Mouse (Mus musculus) intestine, embryonic 14.5 days (tissue): ENCODE data around the gene Tuba3b. TPM values are rescaled to one million over a fixed set of nuclear protein-coding genes. Genes with fewer than 3 reads are reported as not detected.

Experiments used
- ATAC-seq: fragments of 200-750 bp; cut with Nextera tagmentation; replicated peaks from 2 replicates; pipeline ENCODE4 v1.8.0; 2017; ENCODE audit warnings: low read depth, moderate number of reproducible peaks, moderate TSS enrichment, moderate library complexity; ENCODE audit not compliant: low FRiP score, low TSS enrichment
- DNase-seq: peaks from one replicate; pipeline ENCODE4 v3.0.0-alpha.2; 2018; ENCODE audit warnings: low spot score
- H3K27ac ChIP-seq: fragments of 300-500 bp; sonication (generic); 2 replicates; pipeline ENCODE4 v1.5.1; 2014; ENCODE audit warnings: low read depth, mild to moderate bottlenecking, control low read depth
- H3K27me3 ChIP-seq: fragments of 300-500 bp; sonication (generic); replicated peaks from 2 replicates; pipeline ENCODE4 v1.6.1; 2014; ENCODE audit warnings: low read length, control low read depth; ENCODE audit not compliant: control insufficient read depth, insufficient read depth
- H3K36me3 ChIP-seq: fragments of 300-500 bp; sonication (generic); 2 replicates; pipeline ENCODE4 v1.6.1; 2014; ENCODE audit warnings: low read length, control low read depth; ENCODE audit not compliant: control insufficient read depth, insufficient read depth
- H3K4me1 ChIP-seq: fragments of 300-500 bp; sonication (generic); replicated peaks from 2 replicates; pipeline ENCODE4 v1.6.1; 2014; ENCODE audit warnings: low read length, control low read depth, mixed read lengths; ENCODE audit not compliant: control insufficient read depth, insufficient read depth
- H3K4me2 ChIP-seq: fragments of 300-500 bp; sonication (generic); 2 replicates; pipeline ENCODE4 v1.6.1; 2014; ENCODE audit warnings: low read length
- H3K4me3 ChIP-seq: fragments of 300-500 bp; sonication (generic); 2 replicates; pipeline ENCODE4 v1.5.1; 2014; ENCODE audit warnings: low read depth, low read length, control low read depth, mixed read lengths
- H3K9ac ChIP-seq: fragments of 300-500 bp; sonication (generic); 2 replicates; pipeline ENCODE4 v1.6.1; 2014; ENCODE audit warnings: mild to moderate bottlenecking, low read length
- H3K9me3 ChIP-seq: fragments of 300-500 bp; sonication (generic); 2 replicates; pipeline ENCODE4 v1.6.1; 2016; ENCODE audit warnings: low read length, control low read depth; ENCODE audit not compliant: control insufficient read depth
- WGBS: fragments of 180-500 bp; shearing (Covaris S2); extraction: QIAGEN DNeasy Blood & Tissue Kit; methylation state at CpG from one replicate; pipeline ENCODE4 v1.1.7; 2014; 5-methylcytosine and 5-hydroxymethylcytosine counted together
- polyA plus RNA-seq: library from polyadenylated mRNA; unstranded; fragments of >200 nt; fragmentation: Nextera tagmentation; extraction: Ambion mirVana; gene quantifications from 2 replicates; pipeline ENCODE4 v1.2.1, GENCODE M21; 2014

Gene Tuba3b
- polyA plus RNA-seq, 1 experiment from 2014 or later = not detected

DNA sequence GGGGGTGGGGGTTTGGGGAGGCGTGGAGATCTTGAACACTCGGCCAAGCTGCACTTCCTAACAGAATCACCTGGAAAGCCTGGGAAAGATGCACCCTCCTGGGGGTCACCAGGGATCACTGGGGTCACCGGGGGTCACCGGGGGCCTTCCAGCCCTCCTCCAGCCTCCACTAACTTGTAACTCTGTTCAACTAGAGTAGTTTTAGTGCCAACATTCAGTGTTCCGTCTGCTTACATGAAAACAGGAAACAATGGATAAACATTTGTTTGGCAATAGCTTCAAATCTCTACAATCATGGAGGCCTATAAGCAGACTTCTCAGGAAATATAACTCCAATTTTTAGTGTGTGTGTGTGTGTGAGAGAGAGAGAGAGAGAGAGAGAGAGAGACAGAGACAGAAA, 37.4 kb downstream of the Tuba3b start:
- H3K4me1 ChIP-seq = peaks cover 6% of the 10 kb centered on the region; the same call in 1 of the 2 replicates
- no peak overlapping the region for H3K27ac ChIP-seq
- no peak overlapping the region for H3K4me3 ChIP-seq
- WGBS = 84% methylated on average over 5 of the region's 5 CpGs
- H3K9ac ChIP-seq = no peak overlapping the region
- DNase-seq (no peak), ATAC-seq (no peak)
- H3K9me3 ChIP-seq = 0 out of 2 replicates have a peak, but pooled peaks cover 2% of the 10 kb centered on the region
- no peaks in the 10 kb centered on the region for H3K36me3 ChIP-seq
- H3K4me2 ChIP-seq = no peak overlapping the region
- no peaks in the 10 kb centered on the region for H3K27me3 ChIP-seq

DNA sequence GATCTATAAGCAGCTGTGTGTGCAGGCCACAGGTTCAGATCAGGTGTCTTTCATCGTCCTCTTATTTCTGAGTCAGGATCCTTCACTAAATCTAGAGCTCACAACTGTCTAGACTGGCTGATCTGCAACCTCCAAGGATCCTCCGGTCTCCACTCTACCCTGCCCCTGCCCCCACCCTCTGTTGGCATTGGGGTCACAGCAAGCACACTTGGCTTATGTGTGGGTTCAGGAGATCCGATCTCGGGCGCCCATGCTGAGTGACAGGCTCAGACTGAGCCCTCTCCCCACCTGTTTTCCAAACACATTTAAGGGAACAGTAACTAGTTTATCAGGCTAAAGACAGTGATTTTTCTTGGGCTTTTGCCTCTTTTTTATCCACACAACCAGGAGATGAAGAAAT, 38.1 kb downstream of the Tuba3b start:
- peaks cover 6% of the 10 kb centered on the region; the same call in 1 of the 2 replicates for H3K4me1 ChIP-seq
- DNase-seq = no peak
- ATAC-seq = no peak
- no peak overlapping the region for H3K4me3 ChIP-seq
- no peak overlapping the region for H3K27ac ChIP-seq
- H3K27me3 ChIP-seq = no peaks in the 10 kb centered on the region
- H3K4me2 ChIP-seq = no peak overlapping the region
- no peak overlapping the region for H3K9ac ChIP-seq
- H3K36me3 ChIP-seq = no peaks in the 10 kb centered on the region
- WGBS = 76% methylated on average over 5 of the region's 5 CpGs
- 0 out of 2 replicates have a peak, but pooled peaks cover 2% of the 10 kb centered on the region for H3K9me3 ChIP-seq

DNA sequence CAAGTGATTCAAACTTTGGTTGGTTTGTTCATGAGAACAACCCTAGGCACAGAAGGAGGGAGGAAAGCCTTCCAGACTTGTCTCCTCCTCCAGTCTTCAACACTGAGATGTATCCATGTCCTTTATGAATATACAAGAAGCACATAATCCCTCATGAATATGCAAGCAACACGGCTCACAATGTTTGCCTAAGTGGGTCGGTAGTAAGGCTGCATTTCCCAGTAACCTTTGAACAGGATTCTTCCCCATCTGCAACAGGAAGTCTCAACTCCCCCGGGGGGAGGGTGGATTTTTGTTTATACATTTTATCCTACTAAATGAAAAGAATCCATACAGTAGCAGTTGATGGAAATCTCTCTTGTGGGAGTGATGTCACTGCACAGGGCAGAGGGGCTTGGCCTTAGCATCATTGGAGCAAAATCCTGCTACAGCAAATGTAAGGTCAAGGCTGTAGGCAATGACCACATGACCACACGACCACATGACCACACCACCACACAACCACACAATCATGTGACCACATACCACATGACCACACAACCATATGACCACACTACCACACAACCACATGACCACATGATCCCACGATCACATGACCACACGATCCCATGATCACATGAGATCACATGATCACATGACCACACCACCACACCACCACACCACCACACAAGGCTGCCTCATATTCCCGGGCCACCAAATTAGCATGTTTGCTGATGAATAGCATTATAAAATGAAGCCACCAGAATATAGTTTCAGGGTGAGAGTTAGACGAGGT, 38.7 kb downstream of the Tuba3b start:
- no peaks in the 10 kb centered on the region for H3K27me3 ChIP-seq
- H3K4me3 ChIP-seq = no peak overlapping the region
- no peak overlapping the region for H3K27ac ChIP-seq
- DNase-seq = no peak
- H3K9me3 ChIP-seq = 0 out of 2 replicates have a peak, but pooled peaks cover 2% of the 10 kb centered on the region
- H3K36me3 ChIP-seq = no peaks in the 10 kb centered on the region
- no peak for ATAC-seq
- no peak overlapping the region for H3K9ac ChIP-seq
- H3K4me1 ChIP-seq = peaks cover 6% of the 10 kb centered on the region; the same call in 1 of the 2 replicates
- WGBS = 72% methylated on average over 8 of the region's 8 CpGs
- H3K4me2 ChIP-seq = no peak overlapping the region

DNA sequence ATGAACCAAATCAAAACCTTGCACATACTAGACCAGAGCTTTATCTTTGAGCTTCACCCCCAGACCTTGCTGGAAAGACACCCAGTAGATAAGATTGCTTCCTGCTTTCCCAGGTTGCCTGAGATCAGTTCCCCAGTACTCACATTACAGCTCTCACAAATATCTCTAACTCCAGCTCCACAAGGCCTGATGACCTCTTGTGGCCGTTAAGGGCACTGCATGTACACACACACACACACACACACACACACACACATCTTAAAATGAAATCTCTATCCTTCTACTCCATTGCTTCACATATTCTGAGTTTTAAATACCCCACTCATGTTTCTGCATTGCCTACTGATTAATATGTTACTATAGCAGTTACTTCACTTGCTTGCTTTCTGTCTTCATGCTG, 40.1 kb downstream of the Tuba3b start:
- no peaks in the 10 kb centered on the region for H3K36me3 ChIP-seq
- H3K4me1 ChIP-seq = peaks cover 6% of the 10 kb centered on the region; the same call in 1 of the 2 replicates
- no peak overlapping the region for H3K27ac ChIP-seq
- H3K9ac ChIP-seq = no peak overlapping the region
- ATAC-seq (no peak), DNase-seq (no peak)
- H3K9me3 ChIP-seq = 0 out of 2 replicates have a peak, but pooled peaks cover 1% of the 10 kb centered on the region
- H3K27me3 ChIP-seq = no peaks in the 10 kb centered on the region
- no peak overlapping the region for H3K4me2 ChIP-seq
- H3K4me3 ChIP-seq = no peak overlapping the region
- 93% methylated on average over 1 of the region's 1 CpGs for WGBS

DNA sequence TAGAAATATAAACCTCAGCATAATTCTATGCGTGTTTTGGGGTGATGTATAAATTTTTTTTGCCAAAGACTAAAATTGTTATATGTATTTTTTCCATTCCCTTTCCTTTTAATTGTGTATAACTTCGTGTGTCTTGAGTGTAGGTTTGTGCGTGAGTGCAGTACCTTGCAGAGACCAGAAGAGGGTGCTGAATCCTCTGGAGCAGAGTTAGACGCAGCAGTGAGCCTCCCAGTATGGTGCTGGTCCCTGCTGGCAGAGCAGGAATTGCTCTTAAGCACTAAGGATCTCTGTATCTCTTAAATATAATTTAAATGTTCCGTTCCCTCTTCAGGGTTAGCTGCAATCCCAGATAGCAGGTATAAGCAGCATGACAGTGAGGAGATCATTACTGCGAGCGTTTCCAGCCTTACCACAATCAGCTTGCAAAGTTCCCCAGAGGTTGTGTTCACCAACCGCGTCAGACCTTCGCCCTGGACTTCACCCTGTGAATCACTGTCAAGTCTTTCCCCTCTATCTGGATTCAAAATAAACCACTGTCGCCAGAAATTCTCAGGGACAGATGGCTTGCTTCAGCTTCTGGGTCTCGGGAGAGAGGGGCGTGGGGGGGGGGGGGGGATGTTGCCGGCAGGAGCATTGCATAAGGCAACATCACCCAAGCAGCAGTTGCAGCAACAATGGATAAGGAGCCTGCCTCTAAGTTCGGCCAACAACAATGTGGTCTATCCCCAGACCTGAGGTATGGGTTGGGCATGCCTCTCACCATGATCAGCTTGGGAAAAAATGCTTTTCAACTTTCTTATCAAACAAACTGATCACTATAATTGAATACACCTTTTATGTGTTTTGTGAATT, 41.4 kb downstream of the Tuba3b start:
- H3K9ac ChIP-seq = no peak overlapping the region
- no peaks in the 10 kb centered on the region for H3K27me3 ChIP-seq
- no peaks in the 10 kb centered on the region for H3K9me3 ChIP-seq
- DNase-seq (no peak), ATAC-seq (no peak)
- no peak overlapping the region for H3K4me2 ChIP-seq
- no peak overlapping the region for H3K27ac ChIP-seq
- H3K36me3 ChIP-seq = no peaks in the 10 kb centered on the region
- H3K4me3 ChIP-seq = no peak overlapping the region
- 61% methylated on average over 15 of the region's 15 CpGs for WGBS
- peaks cover 6% of the 10 kb centered on the region; the same call in 1 of the 2 replicates for H3K4me1 ChIP-seq

DNA sequence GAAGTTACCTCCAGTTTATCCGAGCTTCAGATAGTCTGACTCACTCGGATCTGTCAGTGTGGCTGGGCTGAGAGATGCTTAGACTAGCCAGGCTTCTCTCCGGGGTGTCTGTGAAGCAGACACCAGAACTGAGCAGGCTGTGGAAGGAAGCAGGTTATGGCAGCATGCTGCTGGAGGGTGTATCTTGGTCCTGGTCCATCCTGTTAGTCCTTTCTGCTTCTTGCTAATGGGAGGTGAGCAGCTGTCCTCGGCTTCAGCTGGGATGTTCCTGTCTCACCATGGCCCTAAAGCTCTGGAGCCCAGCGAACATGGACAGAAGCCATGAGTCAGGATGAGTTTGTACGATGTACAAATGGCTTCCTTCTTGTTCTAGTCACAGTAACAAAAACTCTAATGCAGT, 43.6 kb downstream of the Tuba3b start:
- ATAC-seq = no peak
- 63% methylated on average over 6 of the region's 6 CpGs for WGBS
- Histone ChIP-seq H3K4me1 (peaks cover 4% of the 10 kb centered on the region; the same call in 1 of the 2 replicates), H3K27ac (no peak overlapping the region), H3K4me3 (no peak overlapping the region), H3K4me2 (no peak overlapping the region), H3K9me3 (no peaks in the 10 kb centered on the region), H3K9ac (no peak overlapping the region), H3K36me3 (no peaks in the 10 kb centered on the region), H3K27me3 (no peaks in the 10 kb centered on the region)
- no peak for DNase-seq

DNA sequence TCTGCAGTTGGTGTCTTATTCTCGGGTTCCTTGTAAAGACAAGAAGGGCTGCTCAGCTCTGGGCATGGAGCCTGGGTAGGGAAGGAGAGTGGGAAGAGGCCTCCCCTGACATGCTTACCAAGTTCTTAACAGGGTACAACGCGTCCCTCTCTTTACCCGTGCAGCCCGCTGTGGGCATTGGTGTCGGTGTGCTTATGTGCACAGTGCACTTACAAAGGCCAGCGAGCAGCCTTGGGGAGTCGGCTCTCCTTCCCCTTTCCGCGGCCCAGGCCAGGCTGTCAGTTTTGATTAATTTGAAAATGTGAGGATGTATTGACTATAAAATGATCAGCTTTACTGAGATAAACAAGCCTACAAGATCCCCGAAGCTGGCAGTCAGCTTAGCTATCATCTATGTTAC, 45.4 kb downstream of the Tuba3b start:
- no peak overlapping the region for H3K9ac ChIP-seq
- no peaks in the 10 kb centered on the region for H3K36me3 ChIP-seq
- no peaks in the 10 kb centered on the region for H3K4me1 ChIP-seq
- ATAC-seq = no peak
- no peaks in the 10 kb centered on the region for H3K9me3 ChIP-seq
- DNase-seq = no peak
- no peak overlapping the region for H3K27ac ChIP-seq
- H3K4me3 ChIP-seq = no peak overlapping the region
- 60% methylated on average over 11 of the region's 11 CpGs for WGBS
- H3K4me2 ChIP-seq = no peak overlapping the region
- no peaks in the 10 kb centered on the region for H3K27me3 ChIP-seq

DNA sequence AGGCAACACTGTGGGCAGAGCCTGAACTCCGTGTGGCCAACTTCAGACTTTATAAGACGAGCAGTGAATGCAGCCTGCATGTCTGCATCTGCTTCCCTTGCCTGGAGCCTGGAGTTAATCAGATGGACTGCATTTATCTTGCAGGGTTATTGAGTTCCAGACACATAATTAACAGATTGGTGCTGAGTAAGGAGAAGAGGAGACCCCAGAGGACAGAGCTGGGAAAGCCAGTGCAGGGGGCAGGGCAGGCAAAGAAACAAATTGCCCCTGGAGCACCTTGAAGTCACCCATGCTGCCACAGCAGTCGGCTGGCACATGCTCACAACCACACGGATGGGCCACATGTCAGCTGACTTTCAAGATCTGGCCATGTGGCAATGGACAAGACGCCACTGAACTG, 48.7 kb downstream of the Tuba3b start:
- 50% methylated on average over 5 of the region's 5 CpGs for WGBS
- no peak overlapping the region for H3K4me2 ChIP-seq
- H3K9me3 ChIP-seq = no peaks in the 10 kb centered on the region
- no peak overlapping the region for H3K27ac ChIP-seq
- H3K9ac ChIP-seq = no peak overlapping the region
- H3K36me3 ChIP-seq = no peaks in the 10 kb centered on the region
- H3K27me3 ChIP-seq = no peaks in the 10 kb centered on the region
- DNase-seq = no peak
- H3K4me1 ChIP-seq = no peaks in the 10 kb centered on the region
- H3K4me3 ChIP-seq = no peak overlapping the region
- ATAC-seq = no peak
